Mouse (Mus musculus): Measurements from ENCODE around the gene Pdlim4.
A peak's percentile ranks its signal among the peaks of the same experiment; 100 is the strongest.

Pdlim4 gene

DNA sequence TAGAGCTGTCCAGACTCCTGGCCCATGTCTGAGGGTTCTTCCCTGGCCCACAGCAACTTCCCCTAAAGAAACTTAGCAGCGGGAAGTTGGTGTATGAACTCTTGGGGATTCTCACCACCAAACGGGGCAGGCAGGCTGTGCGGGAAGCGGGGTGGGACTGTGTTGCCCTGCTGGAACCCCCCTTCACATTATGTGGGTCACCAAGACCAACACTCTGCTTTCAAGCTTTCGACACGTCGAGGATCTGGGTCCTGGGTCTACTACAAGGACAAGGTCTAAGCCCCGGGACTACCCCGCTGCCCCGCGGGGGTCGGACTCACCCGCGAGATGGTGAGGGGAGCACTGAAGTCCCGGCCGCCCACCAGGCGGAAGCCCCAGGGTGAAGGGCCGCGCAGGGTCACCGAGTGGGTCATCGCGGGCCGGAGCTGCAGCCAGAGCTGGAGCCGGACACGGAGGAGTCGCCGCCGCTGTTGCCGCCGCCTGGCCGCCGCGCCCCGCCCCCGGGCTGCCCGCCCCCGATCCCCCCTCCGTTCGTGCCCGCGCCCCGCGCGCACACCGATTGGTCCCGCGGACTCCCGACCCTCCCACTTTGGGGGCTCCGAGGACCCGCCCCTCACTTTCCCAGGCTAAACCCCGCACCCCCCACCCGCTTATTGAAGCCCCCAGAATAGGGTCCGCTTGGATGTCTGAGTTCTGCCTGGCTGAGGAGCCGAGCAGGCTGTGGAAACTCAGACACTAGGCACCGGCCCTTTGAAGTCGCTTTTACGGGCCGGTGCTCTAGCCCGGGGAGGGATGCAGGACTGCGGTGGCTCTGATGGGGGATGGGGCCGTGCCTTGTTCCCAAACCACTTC, at the start of gene Pdlim4:
TSS of gene Pdlim4 (minus strand) at position 495 of the 852 bp plus-strand sequence.
- no peak for DNase-seq

DNA sequence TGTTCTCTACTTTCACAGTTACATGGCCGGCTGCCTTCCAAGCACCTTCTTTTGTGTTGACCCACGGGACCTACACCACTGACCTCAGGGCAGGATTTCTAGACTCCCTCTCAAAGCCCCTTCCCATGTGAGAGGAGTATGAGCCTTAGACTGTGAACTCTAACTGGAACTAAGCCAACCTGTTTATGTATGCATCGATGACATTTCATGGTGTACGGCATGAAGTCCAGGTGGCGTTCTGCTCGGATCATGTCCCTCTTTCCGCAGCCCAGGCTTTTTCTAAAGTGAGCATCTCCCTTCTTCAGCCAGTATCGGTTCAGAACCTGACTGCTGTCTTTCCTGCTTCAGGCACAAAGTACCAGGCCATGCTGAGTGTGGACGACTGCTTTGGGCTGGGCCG, 48.3 kb upstream of the Pdlim4 start:
- no peak for DNase-seq

DNA sequence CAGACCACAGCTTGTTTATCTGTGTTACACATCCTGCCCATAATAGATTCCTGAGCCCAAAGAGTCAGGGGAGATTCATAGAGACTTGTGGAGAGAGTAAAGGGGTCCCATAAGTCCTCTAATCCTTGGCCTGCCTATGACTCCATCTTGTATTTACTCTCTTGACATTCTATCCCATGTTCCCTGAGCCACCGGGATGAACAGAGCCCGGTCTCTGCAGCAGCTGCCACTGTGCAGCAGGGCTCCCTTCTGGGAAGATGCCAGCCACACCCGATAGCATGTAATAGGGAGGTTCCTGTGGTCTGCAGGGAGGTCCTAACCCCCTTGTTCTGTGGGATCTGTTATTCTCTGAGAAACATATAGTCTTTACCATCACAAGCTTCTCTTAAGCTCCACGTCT, 47.6 kb upstream of the Pdlim4 start:
- DNase-seq, result no peak

DNA sequence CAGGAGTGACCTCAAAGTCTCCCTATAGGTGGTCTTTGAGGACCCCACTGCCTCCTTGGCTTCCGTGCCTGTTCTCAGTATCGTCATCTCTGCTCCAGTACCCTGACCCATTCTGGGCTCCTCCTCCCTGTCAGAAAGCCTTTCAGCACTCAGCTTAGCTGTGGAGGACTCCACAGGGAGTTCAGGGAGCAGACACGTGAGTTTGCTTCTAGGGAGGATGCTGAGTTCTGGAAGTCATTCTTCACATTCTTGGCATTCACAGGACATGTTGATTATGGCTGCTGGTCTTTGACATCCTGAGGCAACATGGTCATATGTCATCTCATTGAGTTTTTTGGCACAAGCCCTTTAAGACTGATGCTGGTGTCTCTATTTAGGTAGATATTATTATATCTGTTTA, 47.1 kb upstream of the Pdlim4 start:
- DNase-seq, result no peak

DNA sequence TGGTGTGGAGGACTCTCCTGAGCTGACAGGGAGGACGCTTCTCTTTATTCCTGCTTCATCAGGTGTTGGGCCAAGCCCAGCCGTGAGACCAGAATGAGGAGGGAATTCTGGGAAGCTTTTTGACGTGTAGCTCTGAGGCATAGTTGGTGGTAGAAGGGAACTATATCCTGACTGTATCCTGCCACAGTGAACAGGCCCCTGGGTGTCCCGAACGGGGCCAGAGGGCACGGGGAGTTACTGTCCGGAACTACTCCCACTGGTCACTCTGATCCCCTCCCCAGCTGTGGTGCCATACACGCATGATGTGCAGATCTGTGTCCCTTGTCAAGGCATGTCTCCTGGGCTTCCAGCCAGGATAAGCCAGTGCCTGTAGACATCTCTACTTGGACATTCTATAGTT, 46.5 kb upstream of the Pdlim4 start:
- DNase-seq, result no peak

DNA sequence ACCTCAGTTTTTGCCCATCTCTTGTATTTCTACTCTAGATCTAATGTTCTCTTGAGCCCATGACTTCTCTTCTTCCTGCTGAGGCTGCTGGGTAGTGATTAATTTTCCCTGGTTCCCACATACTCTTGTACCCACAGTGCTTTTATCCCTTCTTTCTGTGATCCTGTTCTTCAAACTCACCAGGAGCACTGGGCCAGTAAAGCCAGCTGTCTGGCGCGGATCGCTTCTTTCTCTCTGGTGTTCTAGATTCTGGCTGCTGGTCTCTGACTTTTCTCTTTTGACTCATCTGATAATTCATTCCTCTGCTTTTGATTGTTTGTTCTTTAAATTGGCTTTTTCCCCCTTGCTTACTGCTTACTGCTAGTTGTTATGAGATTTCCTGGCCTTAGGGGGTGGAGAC, 45.9 kb upstream of the Pdlim4 start:
- DNase-seq, result no peak

DNA sequence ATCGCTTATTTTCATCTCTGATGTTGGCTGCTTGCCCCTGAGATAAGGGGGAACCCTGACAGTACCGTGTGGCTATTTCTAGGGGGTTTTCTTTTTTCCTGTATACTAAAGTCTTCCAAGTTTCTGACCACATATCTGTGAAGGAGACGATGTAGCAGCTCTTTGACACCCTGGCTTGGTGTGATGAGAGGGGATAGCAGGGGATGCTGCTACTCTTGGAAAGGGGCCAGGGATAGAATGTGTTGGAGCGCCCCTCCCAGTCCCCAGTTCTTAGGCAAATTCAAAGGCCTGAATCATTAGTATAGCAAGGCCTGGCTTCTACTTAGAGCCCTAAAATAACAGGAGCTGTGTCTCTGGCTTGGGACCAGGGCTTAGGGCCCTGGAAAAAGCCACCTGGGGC, 44.5 kb upstream of the Pdlim4 start:
- no peak for DNase-seq

DNA sequence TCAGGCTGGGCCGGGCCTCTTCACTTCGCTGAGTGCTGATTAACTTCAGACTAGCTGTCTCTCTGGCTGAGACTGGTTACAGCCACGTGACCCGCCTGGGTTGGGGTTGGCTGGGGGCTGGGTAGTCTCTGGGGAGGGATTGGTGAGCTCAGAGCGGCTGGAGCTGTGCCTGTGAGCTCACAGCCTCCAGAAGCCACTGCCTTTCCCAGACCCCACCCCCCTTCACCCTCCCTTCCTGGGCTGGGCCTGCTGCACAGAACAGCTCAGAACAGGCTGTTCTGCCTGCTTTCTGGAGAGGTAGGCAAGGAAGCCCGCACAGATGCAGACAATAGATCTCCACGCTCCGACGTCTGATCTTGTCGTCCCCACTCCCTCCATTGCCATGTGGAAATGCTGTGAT, 44.1 kb upstream of the Pdlim4 start:
- DNase-seq, result peak; percentile 75

DNA sequence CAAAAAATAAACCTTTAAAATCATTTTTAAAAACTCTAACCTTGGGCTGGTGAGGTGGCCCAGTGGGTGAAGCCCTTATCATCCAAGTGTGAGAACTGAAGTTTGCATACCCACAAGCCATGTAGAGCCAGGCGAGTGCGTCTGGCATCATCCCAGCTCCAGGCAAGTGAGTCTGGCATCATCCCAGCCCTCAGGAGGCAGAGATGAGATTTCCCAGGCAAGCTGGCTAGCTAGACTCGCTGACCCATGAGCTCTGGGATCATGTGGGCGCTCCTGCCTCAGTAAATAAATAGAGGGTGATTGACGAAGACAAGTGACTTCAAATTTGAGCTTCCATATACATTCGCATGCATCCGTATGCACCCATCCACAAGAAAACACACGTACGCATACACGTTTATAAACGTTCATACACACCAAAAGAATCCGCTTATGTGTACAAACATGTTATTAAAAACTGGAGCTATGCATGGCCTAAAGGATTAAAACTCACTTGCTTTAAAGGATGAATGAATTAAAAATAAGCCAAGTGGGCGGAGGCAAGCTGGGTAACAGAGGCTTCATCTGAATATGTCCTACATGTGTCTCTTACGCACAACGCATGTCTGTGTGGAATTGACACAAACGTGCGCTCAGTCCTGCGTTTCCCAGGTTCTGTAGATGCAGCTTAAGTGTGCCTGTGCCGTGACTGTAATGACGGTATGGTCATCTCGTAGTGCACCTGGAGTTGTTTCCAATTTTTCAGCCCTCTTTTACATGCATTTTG, 43.3 kb upstream of the Pdlim4 start:
- peak; percentile 88 for DNase-seq

DNA sequence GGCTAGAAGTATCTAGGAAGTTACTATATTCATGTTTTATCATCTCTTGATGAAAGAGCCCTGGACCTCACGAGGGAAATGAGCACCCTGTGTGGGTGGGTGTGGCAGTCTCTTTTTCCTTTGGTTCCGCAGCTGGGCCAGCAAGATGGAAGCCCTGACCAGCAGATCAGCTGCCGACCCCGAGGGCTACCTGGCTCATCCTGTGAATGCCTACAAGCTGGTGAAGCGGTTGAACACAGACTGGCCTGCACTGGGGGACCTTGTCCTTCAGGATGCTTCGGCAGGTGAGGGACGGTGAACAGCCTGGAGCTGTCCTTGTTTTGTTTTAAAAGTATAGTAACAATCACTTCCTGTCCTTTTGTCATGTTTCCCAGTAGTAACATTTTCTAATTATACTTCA, 42.5 kb upstream of the Pdlim4 start:
- no peak for DNase-seq

DNA sequence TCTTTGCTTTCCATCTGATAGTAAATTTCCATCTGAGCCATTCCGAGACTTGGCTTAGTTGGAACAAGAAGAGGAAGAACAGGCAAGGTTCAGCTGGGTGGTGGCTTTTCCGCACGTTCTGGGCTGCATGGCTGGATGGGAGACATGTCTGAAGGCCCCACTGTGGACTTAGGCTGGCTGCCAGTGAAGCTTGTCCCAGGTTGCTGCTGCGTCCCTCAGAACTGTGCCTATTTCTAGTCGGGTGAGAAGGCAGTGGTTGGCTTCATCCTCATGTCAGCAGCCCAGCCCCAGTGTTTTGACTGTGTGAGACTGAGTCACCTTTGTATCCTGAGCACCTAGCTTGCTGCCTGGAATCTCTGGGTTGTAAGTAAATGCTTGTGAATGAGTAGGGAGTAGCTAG, 40.1 kb upstream of the Pdlim4 start:
- no peak for DNase-seq

DNA sequence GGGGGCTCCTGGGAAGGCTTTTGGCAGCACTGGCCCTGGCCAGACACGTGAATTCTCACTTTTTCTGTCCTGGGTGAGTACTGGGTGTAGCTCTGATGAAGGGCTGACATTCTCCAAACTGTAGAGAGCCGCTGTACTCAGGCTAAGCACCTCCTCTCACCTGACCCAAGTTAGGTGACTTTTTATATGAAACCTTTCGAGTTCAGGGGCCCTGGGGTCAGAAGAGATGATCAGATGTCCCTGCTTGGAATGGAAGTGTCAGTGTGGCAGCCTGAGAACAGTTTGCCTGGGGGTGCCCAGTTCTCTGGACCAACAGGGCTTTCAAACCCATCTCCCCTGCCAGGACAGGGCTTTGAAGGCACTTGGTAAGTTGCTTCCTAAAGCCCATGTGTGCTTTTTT, 39.3 kb upstream of the Pdlim4 start:
- no peak for DNase-seq

DNA sequence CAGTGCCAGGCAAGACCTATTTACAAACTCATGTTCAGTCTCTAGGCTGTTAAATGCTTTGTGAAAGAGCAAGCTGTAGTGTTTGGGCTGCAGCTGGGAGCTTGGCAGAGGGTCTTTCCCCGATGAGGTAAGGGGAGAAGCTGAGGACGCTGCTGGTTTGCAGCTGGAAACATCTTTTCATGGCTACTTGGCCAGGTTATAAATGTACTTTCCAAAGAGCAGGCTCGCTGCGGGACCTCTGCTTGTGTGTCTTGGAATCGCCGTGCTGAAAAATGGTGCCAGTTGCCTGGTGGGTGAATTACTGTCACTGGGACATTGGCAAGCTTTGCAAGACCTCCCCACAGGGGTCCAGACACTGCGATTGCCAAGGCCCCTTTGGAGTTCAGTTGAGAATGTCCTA, 38.4 kb upstream of the Pdlim4 start:
- peak; percentile 68 for DNase-seq

DNA sequence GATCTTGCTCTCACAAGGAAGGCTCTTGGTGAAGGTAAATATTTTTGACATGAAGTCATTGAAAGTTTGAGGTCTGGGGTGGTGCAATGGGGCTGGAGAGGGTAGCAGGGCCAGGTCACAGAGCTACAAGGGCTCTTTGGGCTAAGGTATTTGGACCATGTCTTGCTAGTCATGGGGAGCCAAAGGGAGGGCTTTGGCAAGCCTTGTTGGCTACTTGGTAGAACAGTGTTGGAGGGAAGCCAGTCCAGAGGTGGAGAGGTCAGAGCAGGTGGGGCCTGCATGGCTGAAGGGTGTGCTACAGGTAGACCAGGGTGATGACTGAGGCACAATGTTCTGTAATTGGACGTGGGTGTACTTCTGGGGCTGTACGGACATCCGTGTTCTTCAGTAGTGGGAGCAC, 37.9 kb upstream of the Pdlim4 start:
- DNase-seq, result no peak

DNA sequence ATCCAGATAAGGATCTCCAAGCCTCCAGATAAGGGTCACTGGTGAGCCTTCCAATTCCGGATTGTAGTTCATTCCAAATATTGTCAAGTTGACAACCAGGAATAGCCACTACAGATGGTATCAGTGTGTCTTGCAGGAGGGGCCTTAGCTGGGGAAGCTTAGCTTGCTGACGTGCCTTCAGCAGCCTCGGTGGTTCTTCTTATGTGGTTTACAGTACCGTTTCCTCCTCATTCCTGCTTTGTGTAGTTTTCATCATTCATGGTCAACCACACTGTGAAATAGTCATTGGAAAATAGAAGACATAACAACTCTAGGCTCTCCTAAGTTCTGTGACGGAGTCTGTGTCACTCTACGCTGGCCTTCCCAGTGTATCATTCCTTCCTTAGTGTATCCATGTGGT, 36.2 kb upstream of the Pdlim4 start:
- no peak for DNase-seq

DNA sequence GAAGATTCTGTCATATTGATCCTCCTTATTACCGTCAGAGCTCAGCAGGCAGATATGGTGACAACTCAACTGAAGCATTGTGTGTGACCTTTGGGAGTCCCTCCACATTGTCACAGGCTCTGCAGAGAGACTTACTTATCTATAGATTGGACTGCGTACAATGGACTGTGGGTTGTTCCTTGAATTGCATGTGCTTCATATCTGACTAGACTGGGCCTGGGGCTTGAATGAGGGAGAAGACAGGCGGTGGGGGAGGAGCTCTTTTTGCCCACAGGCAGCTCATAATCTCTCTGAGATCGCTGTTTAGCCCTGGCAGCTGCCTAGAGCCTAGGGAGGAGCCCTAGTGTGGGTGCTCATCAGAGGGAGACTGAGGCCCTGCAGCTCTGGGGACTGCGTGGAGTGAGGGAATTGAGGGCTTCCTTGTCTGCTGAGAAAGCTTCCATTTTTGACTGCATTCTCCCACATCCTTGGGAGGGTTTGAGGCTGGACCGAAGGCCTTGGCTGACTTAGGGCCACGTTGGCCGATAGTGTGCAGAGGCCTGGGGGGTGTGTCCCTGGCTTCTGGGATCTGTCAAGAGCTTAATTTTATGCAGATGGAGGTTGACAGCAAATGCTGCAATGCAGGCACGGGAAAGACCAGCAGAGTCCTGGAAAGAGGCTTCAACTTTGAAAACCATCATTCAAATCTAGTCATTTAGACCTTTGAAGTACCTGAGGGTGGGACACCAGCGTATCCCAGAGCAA, 34.1 kb upstream of the Pdlim4 start:
- no peak for DNase-seq

DNA sequence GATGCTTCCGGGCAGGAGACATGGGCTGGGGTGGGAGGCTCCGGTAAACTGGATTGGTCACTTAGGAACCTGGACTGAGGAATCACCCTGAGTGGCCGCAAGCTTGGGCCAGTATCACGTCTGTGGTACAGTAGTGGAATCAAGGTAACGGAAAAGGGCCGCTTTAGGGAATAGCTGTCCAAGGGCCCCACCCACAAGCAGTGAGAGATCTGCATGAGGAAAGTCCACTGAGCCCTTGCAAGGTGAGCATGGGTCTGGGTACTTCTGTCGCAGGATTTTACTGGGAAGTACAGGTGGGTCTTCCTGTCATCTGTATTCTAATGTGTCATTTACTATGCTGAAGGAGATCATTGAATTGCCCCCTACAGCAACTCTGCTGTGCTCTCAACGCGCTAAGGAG, 32.9 kb upstream of the Pdlim4 start:
- no peak for DNase-seq

DNA sequence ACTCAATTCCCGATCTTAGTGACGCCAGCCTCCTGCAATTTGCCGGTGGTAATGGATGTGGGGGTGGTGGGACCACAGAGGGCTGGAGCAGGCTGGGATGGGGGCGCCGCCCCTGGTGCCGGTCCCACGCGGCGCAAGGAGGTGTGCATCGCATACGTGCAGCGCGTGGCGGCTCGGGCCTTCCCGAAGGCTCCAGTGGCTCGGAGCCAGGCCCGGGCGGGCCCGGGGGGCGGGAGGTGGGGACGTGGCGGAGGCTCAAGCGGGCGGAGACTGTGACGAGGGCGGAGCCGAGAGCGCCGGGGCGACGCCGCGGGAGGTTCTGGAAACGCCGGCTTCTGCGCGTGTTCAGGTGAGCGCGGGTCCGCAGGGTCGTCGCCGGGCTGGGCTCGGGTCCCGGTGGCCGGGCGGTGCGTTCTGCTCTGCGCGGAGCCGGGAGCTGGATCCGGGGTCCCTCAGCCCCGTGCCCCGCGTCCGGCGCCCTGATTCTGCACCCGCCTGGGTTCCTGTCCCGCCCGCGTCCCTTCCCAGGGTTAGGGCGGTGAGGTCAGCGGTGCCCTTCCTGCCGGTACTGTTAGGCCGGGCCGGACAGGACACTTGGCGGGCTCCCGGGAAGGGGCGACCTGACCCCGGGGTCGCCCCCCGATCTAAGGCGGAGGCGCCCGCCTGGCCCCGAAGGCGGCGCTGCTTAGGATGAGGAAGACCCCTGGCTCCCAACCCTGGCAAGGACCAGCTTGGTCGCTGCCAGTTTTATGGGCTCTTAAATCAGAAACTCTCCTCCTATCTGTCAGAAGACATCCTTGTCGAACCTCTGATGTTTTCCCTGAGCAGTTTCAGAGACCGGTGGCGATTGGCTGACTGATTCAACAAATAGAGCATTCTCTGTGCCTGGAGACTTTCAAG, 32.1 kb upstream of the Pdlim4 start:
- DNase-seq, result peak; percentile 58

DNA sequence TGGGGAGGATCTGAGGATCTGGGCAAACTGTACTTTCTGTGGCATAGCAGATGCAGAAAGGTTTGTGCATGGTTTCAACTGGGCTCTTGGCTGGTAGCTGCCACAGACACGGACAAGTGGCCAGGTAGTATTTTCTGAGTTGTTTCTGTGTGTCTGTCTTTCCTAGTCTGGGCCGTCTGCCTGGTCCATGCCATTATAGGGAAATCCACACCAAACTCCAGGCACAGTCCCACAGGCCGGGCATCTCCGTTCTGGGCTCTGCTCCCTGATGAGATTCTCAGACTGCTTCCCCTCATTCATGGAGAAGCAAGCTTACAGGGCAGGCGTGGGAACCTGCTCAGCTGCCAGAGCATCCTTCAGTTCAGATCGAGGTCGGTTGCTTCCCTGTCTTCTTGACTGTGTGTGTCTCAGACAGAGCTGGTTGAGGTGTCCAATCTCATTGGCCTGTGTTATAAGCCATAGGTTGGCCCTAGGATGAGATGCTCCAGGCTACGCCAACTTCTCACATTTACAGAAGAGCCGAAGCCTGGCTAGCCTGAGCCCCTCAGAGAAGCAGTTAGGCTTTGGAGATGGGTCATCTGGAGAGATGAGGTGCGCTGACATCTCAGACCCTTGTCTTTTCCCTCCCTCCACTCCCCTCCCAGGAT, 31.4 kb upstream of the Pdlim4 start, which contains the start of gene P4ha2:
TSS of gene P4ha2 (plus strand) at position 51 of the 647 bp plus-strand sequence.
- no peak for DNase-seq

DNA sequence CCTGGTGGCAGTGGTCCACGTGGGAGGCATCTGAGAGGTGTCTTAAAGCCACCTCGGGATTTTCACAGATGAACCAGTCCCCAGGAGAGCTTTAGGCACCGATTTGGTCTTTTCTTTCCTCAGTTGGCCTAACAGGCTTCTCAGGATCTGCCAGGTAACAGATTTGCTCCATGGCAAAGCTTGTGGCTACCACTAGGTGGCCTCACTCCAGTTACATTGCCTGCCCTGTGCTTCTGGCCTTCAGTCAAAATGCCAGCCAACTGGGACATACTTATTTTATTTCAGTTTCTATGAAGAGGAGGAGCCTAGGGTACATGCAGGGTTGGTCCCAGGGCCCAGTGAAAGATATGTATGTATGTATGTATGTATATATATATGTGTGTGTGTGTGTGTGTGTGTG, 24.2 kb upstream of the Pdlim4 start:
- peak; percentile 62 for DNase-seq

DNA sequence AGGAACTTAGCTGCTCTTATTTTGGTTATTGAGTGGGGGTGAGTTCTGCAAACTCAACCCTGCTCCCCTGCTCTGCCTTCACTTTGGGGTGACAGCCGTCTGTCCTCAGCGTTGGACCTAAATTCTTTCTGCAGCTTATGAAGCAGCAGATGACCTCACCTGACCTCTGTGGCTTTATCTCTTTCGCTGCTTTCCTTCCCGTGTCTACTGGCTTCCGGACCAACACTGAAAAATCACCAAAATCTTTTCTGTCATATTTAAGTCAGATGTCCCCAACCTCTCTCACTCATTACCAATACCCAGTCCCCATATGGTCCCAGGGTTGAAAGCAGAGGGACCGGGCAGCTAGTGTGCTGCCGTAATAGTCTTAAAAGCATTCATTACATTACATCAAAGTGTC, 23.4 kb upstream of the Pdlim4 start:
- DNase-seq, result no peak

DNA sequence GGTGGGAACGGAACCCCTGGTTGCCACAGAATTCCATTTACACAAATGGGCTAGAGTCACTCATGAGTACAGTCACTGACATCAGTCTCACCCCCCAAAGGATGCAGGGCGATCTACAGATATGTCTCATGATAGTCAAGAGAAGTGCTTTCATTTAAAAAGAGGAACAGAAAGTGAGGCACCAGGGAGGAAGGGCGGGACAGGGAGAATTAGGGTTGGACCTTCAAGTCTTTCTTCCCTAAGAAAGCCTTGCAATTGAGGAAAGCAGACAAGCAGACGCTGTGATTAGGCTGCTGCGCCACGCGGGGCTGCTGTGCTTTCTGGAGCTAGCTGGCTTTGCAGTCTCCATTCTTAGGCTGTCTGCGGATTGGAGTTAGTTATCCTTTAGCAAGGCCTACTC, 22.9 kb upstream of the Pdlim4 start:
- DNase-seq, result no peak
